Mouse (Mus musculus): Measurements from ENCODE around the gene Cfap97d1.

DNA sequence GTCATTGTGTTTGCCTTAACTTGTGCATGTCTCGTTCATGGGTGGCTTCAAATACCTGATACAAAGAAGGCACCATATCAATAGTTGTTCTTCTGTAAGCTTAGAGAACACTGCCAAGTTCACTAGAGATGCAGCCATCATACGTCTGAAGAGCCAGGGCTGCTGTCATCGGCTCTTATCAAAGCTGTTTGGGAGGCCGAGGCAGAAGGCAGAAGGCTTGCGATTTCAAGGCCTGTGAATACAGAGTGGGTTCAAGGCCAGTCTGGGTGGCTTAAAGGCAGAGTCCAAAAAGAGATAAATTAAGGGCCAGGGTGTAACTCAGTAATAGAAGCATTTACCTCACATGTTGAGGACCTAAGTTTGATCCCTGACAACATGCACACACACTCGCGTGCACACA is 52.3 kb downstream of the Cfap97d1 start:
- TF ChIP-seq CTCF (IDR thresholded peaks at IDR 0.05; ENCODE audit: insufficient read depth, low read length) = no peak
- TF ChIP-seq POLR2A (IDR thresholded peaks at IDR 0.05; ENCODE audit: borderline replicate concordance, extremely low read depth, low read depth, low read length) = no peak

Measured in lung, adult 2 months (tissue).